Mouse (Mus musculus): ENCODE measurements around the gene Zfpm1. TPM values are rescaled to one million over a fixed set of nuclear protein-coding genes. Genes with fewer than 3 reads are reported as not detected.
A peak's percentile ranks its signal among the peaks of the same experiment; 100 is the strongest.

Gene Zfpm1
- total RNA-seq, 1 experiment from 2014 or later: 22.4 TPM

DNA sequence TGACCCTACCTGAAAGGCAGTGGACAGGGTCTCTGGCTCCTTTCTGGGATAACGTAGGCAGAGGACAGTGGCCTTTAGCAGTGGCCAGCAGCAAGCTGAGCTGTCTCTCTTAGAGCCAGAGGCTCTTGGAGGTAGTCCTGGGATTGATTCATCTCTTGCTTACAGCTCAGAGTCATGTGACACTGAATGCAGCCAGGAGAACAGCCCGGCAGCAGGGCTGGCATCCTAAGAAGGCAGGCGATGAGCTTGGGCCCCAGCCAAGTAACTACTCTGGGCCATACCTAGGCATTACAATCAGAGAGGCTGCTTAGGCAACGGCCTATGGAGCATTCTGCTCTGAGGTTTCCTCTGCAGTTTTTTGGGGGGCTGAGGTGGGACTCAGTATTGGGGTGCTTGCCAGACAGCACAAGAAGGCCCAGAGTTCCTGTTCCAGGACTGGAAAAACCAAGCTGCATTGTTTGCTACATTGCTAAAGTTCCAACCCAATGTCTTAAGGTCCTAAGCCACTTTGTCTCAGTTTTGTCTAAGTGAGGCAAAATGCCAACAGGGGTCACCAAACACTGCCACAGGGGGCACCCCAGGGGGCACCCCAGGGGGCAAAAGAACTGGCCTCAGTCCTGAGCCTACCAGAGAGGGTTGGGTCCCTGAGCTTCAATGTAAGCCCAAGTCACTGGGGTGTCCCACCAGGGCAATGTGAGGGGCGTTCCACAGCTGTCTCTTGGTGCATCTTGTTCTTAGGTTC is 66.0 kb downstream of the Zfpm1 start:
- DNase-seq: peak; percentile 55

DNA sequence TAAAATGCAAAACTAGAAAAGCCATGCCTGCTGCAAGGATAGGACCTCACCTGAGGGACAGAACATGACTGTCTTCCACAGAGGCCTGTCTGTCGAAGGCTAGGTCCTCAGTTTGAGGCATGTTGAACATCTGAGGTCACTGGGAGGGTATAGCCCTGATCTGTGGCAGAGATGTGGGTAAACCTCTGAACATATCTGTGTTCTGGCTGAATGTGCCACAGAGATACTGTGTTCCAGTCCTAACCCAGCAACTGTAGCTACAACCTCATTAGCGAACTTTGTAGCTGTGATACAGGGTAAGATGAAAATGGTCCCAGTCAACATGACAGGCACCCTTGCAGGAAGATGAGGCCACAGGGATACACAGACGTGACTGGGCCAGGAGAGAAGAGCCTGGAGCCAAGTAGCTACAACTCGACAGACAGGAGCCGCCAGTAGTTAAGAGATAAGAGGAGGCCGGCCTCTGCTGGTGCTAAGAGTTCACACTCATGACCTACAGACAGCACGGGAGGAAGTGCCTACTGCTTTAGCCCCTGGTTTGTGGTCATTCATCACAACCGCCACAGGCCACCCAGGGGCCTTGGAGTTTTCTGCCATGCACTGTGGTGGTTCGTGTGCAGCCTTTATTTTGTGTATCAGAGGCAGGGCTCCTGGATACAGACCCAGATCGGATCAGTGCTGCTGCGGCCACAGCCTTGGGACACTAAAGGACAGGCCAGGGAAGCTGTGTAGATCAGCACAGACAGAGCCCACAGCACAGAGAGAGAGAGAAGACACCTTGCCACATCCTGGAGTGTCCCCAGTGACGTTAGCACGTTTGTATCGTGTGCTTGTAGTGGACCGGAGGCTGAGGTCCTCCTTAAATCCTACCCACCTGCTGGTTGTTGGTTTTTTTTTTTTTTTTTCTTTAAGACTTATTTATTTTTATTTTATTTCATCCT is 67.7 kb downstream of the Zfpm1 start:
- no peak for DNase-seq

DNA sequence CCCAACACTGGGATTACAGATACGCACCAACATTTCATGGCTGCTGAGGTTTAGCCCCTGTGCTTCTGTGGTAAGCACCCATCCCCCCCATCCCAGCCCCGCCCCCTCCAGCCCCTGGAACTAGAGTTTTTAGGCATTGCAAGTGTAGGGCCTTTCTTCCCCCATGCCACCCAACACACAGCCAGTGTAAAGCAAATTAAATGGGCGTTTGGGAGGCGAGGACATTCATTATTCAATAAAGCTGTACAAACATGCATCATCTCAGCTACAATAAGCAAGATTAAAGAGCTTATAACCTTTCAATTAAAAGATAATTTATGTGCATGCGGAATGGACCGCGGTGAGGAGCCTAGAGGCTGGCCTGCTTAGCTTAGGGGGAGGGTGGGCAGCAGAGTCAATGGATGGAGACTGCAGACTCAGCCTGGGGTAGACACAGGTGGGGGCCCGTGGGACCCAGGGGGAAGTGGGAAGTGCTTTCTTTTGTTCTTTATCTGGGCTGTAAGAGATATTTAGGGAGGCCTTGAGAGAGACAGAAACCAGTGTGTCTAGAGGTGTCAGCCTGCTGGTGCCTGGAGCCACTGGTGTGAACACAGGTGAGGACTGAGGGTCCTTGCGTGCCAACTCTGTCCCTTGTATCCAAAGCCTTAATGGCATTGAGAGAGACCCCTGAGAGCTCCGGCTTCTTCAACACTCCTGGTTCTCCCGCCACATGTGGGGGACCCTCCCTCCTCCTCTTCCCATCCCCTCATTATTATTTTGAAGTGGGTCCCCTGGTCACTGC is 68.6 kb downstream of the Zfpm1 start:
- DNase-seq: no peak

DNA sequence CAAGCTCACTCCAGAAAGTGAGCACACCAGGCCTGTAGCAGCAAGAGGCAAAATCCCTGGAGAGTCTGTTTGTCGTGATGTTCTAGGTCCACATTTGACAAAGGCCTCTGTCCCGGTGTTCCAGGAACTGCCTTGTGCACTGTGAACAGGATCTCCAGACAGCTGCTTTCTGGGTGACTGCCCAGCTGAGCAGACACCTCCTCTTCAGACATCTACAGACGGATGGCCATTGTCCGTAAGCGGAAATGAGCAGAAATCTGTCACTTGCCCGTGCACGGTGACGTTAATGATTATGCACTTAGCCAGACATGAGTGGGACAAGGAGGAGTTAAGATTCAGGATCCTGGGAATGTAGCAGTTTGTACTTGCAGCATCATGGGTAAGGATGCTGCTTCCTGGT is 72.2 kb downstream of the Zfpm1 start:
- DNase-seq: no peak

DNA sequence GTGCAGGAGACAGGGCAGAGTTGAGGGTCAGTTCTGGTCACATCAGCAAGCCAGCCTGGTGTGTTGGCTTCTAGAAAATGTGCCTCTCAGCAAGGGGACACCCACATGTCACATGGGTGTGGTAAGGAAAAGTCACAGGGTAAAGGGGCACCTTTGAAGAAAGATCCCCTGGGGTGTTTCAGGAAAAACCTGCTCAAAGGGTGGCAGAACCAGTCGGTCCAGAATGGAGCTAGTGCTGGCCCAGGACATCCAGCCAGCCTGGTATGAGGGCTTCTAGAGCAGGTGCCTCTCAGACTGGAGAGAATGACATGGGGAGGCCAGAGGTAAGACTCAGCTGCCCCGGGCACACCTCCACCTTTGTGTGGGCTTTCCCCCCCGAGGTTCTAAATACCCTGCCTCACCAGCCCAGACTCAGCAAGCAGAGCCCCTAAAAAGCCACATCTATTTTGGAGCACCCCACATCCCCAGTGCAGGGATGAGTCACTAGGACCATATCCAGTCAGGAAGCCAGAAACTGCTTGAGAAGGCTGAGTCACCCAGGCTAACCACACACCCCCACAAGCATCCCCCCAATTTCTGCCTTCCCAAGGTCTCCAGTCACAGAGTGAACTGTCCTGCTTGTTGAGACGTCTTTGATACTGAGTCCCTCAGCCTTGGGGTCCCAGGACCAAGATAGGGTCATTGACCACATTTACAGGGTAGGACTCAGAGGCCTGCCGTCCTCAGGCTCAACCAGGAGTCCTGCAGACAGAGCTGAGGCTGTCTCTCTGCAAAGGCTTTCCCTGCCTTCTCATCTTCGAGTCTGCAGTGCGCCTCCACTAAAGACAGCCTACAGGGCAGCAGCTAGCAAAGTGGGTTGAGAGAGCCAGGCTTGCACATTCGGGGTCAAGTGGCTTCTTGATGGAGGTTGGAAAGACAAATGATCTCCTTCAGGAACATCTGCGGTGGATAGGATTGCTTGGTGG is 74.0 kb downstream of the Zfpm1 start:
- DNase-seq: no peak

DNA sequence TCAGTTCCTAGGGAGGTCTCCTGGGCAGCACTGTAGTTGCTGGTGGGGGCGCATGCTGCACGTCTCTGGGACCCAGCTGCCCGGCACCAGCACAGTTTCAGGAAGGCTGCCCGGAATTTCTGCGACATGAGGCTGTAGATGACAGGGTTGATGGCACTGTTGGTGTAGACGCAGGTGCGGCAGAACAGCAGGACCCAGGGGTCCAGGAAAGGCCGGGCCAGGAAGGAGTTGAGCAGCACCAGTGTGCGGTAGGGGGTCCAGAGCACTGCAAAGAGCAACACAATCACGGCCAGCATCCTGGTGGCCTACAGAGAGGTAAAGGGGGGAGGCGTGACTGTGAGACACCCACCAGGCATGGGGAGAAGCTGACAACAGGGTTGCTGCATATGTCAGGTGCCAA is 75.3 kb downstream of the Zfpm1 start:
- DNase-seq: no peak

DNA sequence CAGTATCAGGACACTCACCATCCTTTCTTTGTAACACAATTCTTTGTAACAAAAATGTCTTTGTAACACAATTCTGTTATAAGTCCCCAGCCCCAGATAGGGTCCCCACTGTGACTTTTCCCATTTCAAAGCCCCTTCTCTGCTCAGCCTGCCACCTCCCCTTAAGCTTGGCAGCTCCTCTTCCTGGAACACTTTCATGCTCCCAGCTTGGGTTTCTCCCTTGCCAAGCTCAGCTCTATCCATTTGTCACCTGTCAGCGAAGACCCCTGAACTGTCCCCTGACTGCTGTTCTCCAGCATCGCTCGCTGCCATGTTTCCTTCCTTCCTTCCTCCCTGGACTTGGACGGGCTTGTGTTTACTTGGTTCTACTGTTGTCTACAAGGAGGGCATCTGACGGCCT is 75.7 kb downstream of the Zfpm1 start:
- DNase-seq: no peak

DNA sequence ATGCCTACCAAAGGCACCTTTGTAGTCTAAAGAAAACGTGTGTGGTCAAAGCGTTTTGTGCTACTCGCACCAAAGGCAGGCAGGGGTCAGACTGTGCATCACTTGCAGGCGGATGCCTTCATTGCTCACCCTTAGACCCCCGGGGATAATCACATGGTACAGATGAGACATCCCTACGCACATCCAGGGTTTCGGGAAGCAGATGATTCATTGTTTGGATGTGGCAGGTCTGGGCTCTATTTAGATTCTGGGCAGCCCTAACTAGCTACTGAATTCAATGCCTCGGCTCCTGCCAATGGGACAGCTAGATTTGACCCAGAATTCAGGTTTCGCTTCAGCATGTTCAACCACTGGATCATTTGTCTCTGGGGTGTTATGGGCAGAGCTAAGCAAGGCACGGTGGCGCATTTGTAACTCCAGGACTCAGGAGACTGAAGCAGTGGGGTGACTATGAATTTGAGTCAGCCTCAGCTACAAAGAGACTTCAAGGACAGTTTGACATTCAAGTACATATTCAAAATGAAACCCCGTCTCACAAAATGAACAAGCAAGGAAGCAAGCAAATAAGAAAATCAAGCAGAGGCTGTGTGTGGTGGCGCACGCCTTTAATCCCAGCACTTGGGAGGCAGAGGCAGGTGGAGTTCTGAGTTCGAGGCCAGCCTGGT is 77.3 kb downstream of the Zfpm1 start:
- DNase-seq: no peak

DNA sequence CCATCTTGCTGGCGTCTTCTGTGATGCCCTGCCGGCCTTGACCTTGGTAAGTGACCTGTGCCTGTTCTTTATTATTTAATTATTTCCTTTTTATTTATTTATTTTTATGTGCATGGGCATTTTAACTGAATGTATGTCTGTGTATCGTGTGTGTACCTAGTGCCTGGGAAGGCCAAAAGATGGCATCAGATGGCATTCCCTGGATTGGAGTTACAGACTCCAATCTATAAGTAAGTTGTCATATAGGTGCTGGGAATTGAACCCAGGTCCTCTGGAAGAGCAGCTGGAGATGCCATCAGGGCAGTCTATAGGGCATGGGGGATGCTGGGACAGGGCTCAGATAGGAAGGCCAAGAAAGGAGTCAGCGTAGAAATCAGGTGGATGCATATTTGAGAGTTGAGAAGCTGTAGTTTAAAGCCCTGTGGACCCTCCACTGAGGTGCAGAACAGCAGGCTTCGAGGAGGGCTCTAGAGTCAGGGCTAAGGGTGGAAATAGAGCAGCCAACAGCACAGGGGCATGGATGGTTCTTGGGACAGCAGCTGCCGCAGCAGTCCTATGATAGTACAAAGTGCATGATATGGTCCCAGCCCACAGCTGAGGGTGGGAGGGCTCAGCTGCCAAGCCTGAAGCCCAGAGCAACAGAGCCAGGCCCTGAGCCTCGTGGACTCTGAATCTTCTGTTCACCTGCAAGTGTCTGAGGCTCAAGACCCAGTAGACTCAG is 78.9 kb downstream of the Zfpm1 start, which contains the start of gene Trhr2:
Gene Trhr2 (minus strand): TSS at position 51 of the 721 bp plus-strand sequence.
- no peak for DNase-seq

DNA sequence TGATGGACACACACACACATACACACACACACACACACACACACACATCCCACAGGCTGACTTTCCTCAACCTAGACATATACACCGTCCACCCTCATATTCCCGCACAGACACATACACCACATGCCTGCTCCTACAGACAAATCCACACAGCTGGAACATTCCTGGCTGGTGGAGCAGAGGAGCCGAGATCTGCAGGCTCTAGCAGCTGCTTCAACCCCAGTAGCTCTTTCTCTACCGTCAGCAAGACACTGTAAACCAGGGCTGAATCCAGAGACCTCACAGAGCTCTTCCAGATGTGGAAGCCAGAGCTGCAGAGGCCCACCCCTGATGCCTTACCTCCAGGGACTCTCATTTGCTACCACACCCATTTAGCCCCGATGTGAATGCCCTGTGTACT is 80.3 kb downstream of the Zfpm1 start:
- no peak for DNase-seq

DNA sequence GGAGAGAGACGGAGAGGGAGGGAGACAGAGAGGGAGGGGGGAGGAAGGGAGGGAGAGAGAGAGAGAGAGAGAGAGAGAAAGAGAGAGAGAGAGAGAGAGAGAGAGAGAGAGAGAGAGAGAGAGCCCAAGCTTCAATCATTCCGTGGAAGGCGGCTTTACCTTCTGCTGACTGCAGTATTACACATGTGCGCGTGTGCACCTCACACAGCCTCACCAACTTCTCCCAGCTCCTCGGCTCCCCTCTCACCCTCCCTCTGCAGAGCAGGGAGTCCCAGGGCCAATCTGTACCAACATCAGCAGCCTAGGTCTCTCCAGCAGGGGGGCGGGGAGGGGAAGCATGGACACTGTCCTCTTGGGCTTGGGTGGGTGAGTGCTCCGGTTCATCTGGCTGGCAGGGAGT is 81.0 kb downstream of the Zfpm1 start:
- no peak for DNase-seq

DNA sequence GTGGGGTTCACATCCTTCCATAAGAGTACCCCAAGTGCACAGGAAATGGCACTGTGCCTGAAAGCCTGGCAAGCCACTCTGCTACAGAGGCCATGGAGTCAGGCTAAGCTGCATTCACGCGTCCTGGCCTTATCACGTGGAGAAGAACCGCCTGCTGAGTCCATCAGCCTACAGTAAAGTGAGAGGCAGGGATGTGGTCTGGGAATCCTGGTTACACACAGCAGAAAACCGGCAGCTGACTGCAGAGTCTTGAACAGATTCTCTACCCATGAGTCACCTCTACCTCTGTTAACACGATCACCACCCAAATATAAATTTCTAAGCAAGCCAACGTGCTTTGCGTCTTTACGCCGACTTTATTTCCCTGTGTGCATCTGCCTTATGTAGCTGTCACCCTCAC is 86.6 kb downstream of the Zfpm1 start:
- DNase-seq: no peak

DNA sequence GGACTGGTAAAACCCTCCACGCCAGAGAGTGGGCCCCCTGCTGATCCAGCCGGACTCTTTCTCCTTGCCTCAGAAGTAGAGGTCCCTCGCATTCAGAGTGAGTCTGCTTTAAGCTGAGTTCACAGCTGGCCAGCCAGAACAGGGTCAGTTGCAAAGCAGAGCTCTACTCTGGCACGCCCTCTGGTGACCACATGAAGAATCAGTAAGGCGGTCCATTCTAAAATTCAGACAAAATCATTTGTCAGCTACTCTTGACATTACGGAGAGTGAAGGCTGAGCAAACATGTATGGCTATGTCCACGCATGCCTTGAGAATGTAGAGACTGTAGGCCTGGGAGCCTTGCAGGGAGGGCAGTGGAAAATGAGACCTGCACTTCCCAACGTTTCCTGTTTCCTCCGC is 87.7 kb downstream of the Zfpm1 start:
- peak; percentile 72 for DNase-seq

DNA sequence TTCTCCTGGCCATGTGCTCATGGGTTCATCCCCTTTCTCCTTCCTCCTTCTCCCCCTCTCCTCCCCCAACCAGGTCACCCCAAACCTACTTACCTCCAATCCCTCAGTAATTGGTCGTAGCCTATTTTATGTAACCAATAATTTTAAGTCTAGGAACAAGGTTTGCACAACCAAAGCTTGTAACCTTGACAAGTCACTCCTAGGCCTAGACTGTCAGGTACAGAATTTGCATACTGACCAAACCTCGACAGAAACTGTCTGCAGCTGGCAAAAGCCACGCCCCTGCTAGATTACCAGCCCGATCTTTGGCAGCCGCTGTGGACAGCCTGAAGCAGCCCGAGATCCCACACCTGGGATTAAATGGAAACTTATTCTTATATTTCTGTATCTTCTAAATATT is 89.8 kb downstream of the Zfpm1 start:
- no peak for DNase-seq

DNA sequence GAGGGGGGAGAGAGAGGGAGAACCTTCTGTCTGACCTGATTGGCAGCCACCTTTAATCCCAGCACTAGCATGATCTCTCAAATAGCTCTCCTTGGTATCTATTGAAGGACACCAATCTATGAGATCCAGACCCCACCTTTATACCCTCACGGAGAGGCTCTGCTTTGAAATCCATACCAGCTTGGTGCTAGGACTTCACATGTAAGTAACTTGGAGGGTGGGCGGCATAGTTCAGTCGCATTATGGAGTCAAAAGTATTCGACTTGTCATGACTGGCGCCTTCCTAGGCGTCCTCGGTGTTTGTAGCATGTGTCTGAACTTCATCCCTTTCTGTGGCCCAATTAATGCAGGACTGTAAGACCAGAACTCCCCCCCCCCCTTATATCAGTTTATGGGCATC is 93.4 kb downstream of the Zfpm1 start:
- DNase-seq: no peak

DNA sequence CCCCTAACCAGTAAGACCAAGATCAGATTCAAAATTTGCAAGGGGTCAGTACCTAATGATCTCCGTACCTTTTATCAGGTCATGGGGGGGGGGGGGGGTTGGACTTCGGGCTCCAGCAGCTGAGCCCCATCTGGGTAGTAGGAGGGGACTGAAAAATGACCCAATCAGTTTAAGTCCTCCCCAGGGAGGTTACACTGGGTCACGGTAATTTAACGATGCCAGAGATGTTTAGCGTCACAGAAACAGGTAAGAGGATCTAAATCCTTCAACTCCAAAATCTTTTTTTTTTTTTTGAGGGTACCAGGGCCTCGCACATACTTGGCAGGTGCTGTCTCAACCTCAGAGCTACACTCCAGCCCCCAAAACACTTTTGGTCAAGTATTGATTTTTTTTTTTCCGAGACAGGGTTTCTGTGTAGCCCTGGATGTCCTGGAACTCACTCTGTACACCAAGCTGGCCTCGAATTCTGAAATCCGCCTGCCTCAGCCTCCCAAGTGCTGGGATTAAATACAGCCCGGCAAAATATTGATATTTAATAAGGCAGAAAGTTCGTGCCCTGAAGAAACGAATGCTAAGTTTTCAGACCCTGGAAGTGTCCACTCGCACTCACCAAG is 93.9 kb downstream of the Zfpm1 start:
- no peak for DNase-seq

DNA sequence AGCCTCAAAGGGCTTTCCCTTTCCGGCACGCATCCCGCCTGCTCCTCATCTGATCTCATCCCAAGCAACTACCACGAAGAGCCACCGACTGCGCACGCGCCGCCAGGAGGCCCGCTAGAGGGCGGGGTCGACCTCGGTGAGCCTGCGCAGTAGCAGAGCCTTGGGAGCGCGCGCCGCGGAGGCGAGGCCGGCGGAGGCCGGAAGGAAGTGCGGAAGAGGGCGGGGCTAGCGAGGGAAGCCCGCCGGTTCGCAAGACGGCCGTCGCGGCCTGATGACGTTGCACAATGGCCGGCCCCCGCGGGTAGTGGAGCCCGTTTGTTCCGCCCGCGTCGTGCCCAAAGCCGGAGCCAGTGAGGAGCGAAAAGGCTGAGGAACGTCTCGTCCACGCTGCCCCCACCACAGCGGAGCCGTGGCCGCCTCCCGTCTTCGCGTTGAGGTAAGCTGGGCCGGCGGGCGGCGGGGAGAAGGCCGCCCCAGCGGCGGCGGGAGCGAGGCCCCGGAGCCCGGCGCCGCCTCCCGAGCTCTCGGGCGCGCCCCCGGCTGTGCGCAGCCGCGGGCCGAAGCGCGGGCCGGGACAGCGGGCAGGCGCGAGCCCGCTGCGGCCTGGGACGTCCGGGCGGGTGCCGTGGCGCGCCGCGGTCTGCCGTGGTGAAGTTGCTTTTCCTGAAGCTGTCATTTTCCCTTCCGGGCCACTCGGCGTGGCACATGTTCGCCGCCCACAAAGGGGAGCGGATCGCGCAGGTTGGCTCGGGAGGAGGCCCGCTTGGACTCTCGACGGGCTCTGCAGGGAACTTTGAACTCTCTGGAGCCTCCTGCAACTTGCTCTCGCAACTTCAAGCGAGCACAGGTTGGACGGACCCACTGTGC is 94.7 kb downstream of the Zfpm1 start, which contains the start of gene Zc3h18:
Gene Zc3h18 (plus strand): TSS at position 245 of the 867 bp plus-strand sequence.
- DNase-seq: peak; percentile 99

DNA sequence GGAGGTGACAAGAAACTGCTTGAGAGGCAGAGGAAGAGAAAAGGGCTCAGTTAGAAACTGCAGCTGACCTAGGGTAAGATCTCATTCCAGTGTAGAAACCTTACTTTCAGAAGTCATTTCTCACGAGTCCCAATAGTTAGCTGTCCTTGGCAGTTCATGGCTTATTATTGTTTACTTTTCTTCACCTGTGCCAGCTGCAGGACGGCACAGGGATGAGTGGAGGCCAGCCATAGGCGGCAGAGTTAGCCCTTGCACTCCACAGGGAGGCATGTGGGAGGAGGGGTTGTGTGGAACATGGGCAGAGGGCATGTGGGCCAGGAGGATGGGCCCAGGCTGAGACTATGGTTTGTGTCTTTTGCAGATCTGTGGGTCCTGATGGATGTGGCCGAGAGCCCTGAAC is 101.1 kb downstream of the Zfpm1 start:
- DNase-seq: no peak
